Mouse (Mus musculus) bone marrow, adult 2 months (tissue): ENCODE data around the gene Zfp523.

Source experiments
- CTCF ChIP-seq: fragments of 200-500 bp; IDR thresholded peaks from 2 replicates; pipeline ENCODE4 v1.5.1; 2011; ENCODE audit warnings: low read length, control low read depth; ENCODE audit not compliant: control insufficient read depth, insufficient read depth
- POLR2A ChIP-seq: fragments of 200-500 bp; IDR thresholded peaks from 2 replicates; pipeline ENCODE4 v1.6.1; 2011; ENCODE audit warnings: low read depth, mild to moderate bottlenecking, control low read depth, low read length, borderline replicate concordance; ENCODE audit not compliant: control insufficient read depth

GRCm38 (mm10) chr17:28136266-28136665, 40.7 kb upstream of the Zfp523 start:
- TF ChIP-seq CTCF, result no peak
- TF ChIP-seq POLR2A, result no peak
